Mouse (Mus musculus): ENCODE data around the gene Ttll1. TPM values are rescaled to one million over a fixed set of nuclear protein-coding genes. Genes with fewer than 3 reads are reported as not detected.
"Not testable (repeated sequence)": the region's sequence is repeated elsewhere in the genome, so short reads cannot be mapped to it uniquely, and the experiment has no call there.

Gene Ttll1
- polyA plus RNA-seq, 1 experiment, result not detected

DNA sequence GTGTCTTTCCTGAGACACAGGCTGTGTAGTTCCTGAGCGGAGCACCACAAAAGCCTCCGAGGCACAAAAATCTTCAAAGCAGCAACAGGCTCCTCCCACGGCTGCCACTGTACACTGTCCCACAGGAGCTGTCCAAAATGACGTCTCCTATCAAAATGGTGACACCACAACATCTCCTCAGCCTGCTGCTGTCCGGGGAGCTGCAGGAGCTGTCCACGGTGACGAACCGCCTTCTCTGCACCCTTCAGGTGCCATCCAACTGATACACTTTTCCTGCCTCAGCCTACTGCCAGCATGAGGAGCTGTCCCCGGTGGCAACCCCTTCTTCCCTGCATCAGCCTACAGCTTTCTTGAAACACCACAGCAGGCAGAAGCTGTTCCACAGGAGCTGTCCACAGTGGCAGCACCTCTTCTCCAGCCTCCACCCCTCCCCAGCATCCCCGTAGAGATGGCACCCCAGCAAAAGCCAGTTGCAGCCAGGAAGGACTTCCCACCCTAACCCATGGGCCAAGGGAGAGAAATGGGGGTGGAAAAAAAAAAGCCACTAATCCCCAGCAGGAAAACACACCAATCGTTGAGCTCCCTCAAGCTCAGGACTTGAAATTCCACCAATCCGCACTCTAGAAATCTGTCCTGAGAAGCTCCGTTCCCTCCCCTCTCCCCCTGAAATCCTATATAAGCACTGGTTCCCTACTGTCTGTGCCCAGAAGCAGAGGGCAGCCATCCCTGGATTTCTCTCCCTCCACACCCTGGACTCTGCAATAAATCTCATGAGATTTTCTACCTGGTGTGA, 2.0 kb upstream of the Ttll1 start:
- Histone ChIP-seq H3K4me3 (ENCODE audit: insufficient read depth, low read depth, low read length) (no peak overlapping the region), H3K27ac (ENCODE audit: insufficient read depth, low read depth, low read length) (no peak overlapping the region), H3K4me1 (ENCODE audit: control insufficient read depth, insufficient read depth, low read length) (peaks cover 11% of the 10 kb centered on the region)
- 75% methylated on average over 13 of the region's 13 CpGs for WGBS
- no peak for TF ChIP-seq POLR2A (IDR thresholded peaks at IDR 0.05; ENCODE audit: insufficient read depth, low read depth, low read length)
- TF ChIP-seq CTCF (IDR thresholded peaks at IDR 0.05; ENCODE audit: insufficient read depth, low read depth, low read length), result no peak

DNA sequence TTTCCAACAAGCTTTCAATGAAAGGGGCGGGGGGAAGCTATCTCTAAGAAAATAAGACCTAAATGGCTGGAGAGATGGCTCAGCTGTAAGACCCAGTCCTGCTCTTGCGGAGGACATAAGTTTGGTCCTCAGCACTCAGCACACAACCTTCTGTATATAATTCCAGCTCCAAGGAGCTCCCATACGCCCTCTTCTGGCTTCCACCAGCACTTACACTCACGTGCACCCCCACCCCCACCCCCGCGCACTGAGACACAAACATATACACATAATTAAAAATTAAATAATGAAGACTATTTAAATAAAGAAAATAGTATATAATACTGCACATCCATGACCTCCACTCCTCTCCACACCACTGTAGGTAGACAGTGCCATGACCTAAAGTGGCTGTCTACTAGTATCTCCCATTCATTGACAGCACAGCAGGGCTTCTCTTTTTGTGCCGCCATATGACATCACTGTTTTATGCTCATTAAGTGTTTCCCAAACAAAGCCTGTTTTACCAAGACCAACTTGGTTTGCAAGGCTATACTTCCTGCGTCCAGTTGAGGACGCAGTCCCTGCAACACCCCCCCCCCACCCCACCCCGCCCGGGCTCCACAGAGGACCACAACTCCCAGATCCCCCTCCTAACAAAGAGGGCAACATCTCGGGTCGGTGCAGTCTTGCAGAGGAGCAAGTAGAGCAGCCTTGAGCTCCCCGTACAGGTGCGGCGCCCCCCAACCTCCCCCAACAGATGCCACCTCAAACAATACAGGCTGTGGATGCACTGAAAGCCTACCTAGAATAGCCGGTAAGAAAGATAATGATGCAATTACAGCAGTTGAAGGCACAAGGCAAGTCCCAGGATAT, 516 bp downstream of the Ttll1 start:
- TF ChIP-seq CTCF (IDR thresholded peaks at IDR 0.05; ENCODE audit: insufficient read depth, low read depth, low read length) (no peak), POLR2A (IDR thresholded peaks at IDR 0.05; ENCODE audit: insufficient read depth, low read depth, low read length) (no peak)
- Histone ChIP-seq H3K4me1 (ENCODE audit: control insufficient read depth, insufficient read depth, low read length) (peaks cover 14% of the 10 kb centered on the region), H3K4me3 (ENCODE audit: insufficient read depth, low read depth, low read length) (peak overlapping the region; percentile 63), H3K27ac (ENCODE audit: insufficient read depth, low read depth, low read length) (0 out of 2 replicates have a peak overlapping the region, but pooled peaks have one; percentile 16)
- WGBS, result 23% methylated on average over 17 of the region's 17 CpGs

DNA sequence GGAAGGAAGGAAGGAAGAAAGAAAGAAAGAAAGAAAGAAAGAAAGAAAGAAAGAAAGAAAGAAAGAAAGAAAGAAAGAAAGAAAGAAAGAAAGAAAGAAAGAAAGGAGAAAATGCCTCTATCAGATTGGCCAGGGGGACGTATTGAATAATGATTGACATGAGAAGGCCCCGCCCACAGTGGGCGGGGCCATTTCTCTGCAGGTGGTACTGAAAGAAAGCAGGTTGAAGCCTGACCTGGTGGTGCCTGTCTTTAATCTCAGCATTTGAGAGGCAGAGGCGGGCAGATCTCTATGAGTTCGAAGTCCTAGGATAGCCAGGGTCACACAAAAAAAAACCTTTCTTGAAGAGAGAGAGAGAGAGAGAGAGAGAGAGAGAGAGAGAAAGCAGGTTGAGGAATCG, 9.2 kb downstream of the Ttll1 start:
- not testable (repeated sequence) for H3K4me3 ChIP-seq (ENCODE audit: insufficient read depth, low read depth, low read length); H3K27ac ChIP-seq (ENCODE audit: insufficient read depth, low read depth, low read length); H3K4me1 ChIP-seq (ENCODE audit: control insufficient read depth, insufficient read depth, low read length)
- WGBS, result 79% methylated on average over 6 of the region's 6 CpGs

DNA sequence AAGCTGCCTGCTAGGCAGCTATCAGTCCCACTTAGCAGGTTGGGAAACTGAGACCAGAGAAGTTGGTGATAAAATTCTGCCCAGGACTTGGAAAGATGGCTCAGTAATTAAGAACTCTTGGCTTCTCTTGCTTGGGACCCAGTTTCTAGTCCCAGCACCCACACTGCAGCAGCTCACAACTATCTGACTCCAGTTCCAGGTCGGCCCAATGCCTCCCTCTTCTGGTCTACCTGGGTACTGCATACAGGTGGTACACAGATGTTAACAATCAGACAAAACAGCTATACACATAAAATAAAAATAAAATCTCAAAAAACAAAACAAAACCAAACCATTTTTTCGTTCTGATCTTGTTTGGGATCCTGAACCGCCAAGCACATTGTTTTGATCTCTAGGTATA, 10.3 kb downstream of the Ttll1 start:
- WGBS, result 62% methylated on average over 3 of the region's 3 CpGs
- Histone ChIP-seq H3K4me1 (ENCODE audit: control insufficient read depth, insufficient read depth, low read length) (no peaks in the 10 kb centered on the region), H3K4me3 (ENCODE audit: insufficient read depth, low read depth, low read length) (no peak overlapping the region), H3K27ac (ENCODE audit: insufficient read depth, low read depth, low read length) (no peak overlapping the region)
- TF ChIP-seq CTCF (IDR thresholded peaks at IDR 0.05; ENCODE audit: insufficient read depth, low read depth, low read length), result peak; percentile 24; the same call in 1 of the 2 replicates
- no peak for TF ChIP-seq POLR2A (IDR thresholded peaks at IDR 0.05; ENCODE audit: insufficient read depth, low read depth, low read length)

DNA sequence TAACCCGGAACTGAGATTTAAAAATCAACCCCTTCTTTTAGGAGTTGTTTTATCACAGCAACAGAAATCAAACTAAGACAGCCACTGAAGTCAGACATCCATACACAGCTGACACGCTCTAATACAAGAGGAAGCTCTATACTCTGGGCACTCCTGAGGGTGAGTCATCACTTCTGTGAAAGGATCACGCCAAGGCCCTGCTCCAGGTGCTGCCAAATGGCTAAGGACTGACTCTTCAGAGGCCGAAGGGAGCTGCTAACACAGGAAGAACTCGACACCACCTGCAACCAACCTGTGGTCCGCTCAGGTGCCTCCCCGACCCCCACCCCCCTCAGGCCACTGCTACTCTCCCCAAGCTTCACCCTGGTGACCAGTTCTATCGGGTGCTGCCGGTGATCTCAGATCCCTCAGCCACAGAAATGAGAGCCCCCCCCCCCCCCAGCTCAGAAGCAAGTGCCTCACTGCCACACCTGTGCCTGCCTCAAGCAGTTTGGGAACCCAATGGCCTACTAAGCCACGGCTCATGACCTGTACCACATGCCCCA, 11.4 kb downstream of the Ttll1 start:
- Histone ChIP-seq H3K4me1 (ENCODE audit: control insufficient read depth, insufficient read depth, low read length) (no peaks in the 10 kb centered on the region), H3K27ac (ENCODE audit: insufficient read depth, low read depth, low read length) (no peak overlapping the region), H3K4me3 (ENCODE audit: insufficient read depth, low read depth, low read length) (no peak overlapping the region)
- TF ChIP-seq POLR2A (IDR thresholded peaks at IDR 0.05; ENCODE audit: insufficient read depth, low read depth, low read length), result no peak
- no peak for TF ChIP-seq CTCF (IDR thresholded peaks at IDR 0.05; ENCODE audit: insufficient read depth, low read depth, low read length)
- 87% methylated on average over 10 of the region's 10 CpGs for WGBS

DNA sequence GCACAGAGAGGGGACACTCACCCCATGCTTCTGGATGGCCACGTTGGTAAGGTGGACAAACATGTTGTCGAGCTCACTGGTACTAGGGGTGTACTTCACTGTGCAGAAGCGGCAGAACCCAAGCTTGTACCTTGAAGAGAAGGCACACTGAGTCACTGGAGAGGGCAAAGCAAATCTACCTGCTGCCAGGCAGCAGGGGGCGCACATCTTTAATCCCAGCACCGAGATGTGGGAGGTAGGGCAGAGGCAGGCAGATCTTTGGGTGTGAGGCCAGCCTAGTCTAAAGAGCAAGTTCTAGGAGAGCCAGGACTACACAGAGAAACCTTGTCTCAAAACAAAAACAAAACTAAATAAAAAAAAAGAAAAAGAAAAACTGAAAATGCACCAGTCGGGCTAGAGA, 13.4 kb downstream of the Ttll1 start:
- Histone ChIP-seq H3K4me1 (ENCODE audit: control insufficient read depth, insufficient read depth, low read length) (no peaks in the 10 kb centered on the region), H3K27ac (ENCODE audit: insufficient read depth, low read depth, low read length) (no peak overlapping the region), H3K4me3 (ENCODE audit: insufficient read depth, low read depth, low read length) (no peak overlapping the region)
- TF ChIP-seq CTCF (IDR thresholded peaks at IDR 0.05; ENCODE audit: insufficient read depth, low read depth, low read length) (no peak), POLR2A (IDR thresholded peaks at IDR 0.05; ENCODE audit: insufficient read depth, low read depth, low read length) (no peak)
- 94% methylated on average over 6 of the region's 6 CpGs for WGBS

DNA sequence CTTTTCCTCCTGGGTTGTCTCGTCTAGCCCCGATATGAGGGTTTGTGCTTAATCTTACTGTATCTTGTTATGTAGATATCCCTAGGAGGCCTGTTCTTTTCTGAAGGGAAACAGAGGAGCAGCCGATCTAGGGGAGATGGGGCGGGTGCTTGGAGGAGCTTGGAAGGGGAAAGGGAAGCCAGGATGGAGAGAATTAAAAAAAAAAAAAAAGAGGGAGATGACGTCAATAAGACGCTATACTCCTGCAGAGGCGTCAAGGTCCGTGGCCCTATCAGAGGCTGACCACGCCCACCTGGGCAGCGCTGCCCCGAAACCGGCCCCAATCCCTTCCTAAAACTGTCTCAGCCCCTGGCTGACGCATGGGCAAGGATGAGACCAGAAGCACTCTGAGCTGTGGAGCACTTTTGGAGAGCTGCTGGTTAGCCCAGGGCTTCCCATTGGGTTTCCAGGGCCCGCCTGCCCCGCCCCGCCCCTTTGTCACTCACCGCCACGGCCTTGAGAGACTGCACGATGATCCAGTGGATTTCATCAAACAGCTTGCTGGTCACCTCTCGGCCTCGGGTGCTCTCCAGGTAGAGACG, 14.8 kb downstream of the Ttll1 start:
- Histone ChIP-seq H3K4me1 (ENCODE audit: control insufficient read depth, insufficient read depth, low read length) (no peaks in the 10 kb centered on the region), H3K4me3 (ENCODE audit: insufficient read depth, low read depth, low read length) (no peak overlapping the region), H3K27ac (ENCODE audit: insufficient read depth, low read depth, low read length) (no peak overlapping the region)
- TF ChIP-seq CTCF (IDR thresholded peaks at IDR 0.05; ENCODE audit: insufficient read depth, low read depth, low read length), result no peak
- no peak for TF ChIP-seq POLR2A (IDR thresholded peaks at IDR 0.05; ENCODE audit: insufficient read depth, low read depth, low read length)
- 86% methylated on average over 22 of the region's 22 CpGs for WGBS

DNA sequence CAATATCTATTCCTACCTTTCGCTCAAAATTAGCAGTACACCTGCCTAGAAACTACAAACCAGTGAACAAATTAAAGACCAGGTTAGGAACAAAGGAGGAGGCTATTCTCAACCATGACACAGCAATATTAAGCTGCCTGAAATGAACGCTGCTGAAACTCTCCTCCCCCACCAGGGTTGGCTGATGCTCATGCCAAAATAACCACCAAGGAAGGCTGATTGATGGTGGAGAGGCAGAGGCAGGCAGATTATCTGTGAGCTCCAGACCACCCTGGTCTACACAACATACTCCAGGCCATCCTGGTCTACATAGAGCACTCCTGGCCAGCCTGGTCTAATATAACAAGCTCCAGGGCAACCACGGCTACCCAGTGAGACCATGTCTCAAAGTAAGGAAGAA, 15.5 kb downstream of the Ttll1 start:
- H3K27ac ChIP-seq (ENCODE audit: insufficient read depth, low read depth, low read length), result no peak overlapping the region
- no peaks in the 10 kb centered on the region for H3K4me1 ChIP-seq (ENCODE audit: control insufficient read depth, insufficient read depth, low read length)
- no peak for TF ChIP-seq CTCF (IDR thresholded peaks at IDR 0.05; ENCODE audit: insufficient read depth, low read depth, low read length)
- no peak for TF ChIP-seq POLR2A (IDR thresholded peaks at IDR 0.05; ENCODE audit: insufficient read depth, low read depth, low read length)
- no peak overlapping the region for H3K4me3 ChIP-seq (ENCODE audit: insufficient read depth, low read depth, low read length)
- 84% methylated on average over 3 of the region's 3 CpGs for WGBS

DNA sequence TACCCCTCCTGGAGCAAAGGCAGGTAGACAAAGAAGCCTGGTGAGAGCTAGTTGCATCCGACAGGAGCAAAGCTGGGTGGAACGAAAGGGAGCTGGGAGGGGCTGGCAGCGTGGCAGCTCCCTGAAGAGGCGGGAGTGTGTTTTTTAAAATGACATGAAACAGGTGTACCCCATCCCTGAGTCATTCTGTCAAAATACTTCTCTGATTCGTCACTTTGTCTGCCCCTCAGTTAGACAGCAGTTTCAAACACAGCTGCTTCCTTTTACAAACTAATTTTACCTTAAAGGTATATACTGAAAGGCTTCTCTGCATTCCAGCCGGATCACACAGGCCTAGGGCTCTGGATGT, 16.1 kb downstream of the Ttll1 start:
- WGBS, result 84% methylated on average over 6 of the region's 6 CpGs

More for the DNA sequence above, 16.1 kb downstream of the Ttll1 start:
- Histone ChIP-seq H3K27ac (ENCODE audit: insufficient read depth, low read depth, low read length) (no peak overlapping the region), H3K4me3 (ENCODE audit: insufficient read depth, low read depth, low read length) (no peak overlapping the region), H3K4me1 (ENCODE audit: control insufficient read depth, insufficient read depth, low read length) (no peaks in the 10 kb centered on the region)
- TF ChIP-seq CTCF (IDR thresholded peaks at IDR 0.05; ENCODE audit: insufficient read depth, low read depth, low read length) (no peak), POLR2A (IDR thresholded peaks at IDR 0.05; ENCODE audit: insufficient read depth, low read depth, low read length) (no peak)

Measured in olfactory bulb, adult 2 months (tissue).